Mouse (Mus musculus) stomach, embryonic 16.5 days (tissue): ENCODE results near the gene Prrt4. TPM values are rescaled to one million over a fixed set of nuclear protein-coding genes. Genes with fewer than 3 reads are reported as not detected.
"Not testable (repeated sequence)": the region's sequence is repeated elsewhere in the genome, so short reads cannot be mapped to it uniquely, and the experiment has no call there.

Experiments
- ATAC-seq: fragments of 200-750 bp; cut with Nextera tagmentation; 2 replicates; pipeline ENCODE4 v1.8.0; 2017; ENCODE audit warnings: moderate number of reproducible peaks, moderate TSS enrichment; ENCODE audit not compliant: insufficient read depth, low FRiP score
- H3K27ac ChIP-seq: fragments of 300-500 bp; sonication (generic); 2 replicates; pipeline ENCODE4 v1.5.1; 2014; ENCODE audit warnings: low read length
- H3K27me3 ChIP-seq: fragments of 300-500 bp; sonication (generic); 2 replicates; pipeline ENCODE4 v1.6.1; 2014; ENCODE audit warnings: low read length, control low read depth, mixed read lengths; ENCODE audit not compliant: control insufficient read depth, insufficient read depth
- H3K36me3 ChIP-seq: fragments of 300-500 bp; sonication (generic); 2 replicates; pipeline ENCODE4 v1.6.1; 2014; ENCODE audit warnings: low read length; ENCODE audit not compliant: control insufficient read depth, insufficient read depth
- H3K4me1 ChIP-seq: fragments of 300-500 bp; sonication (generic); 2 replicates; pipeline ENCODE4 v1.6.1; 2014; ENCODE audit warnings: low read length, control low read depth, mixed read lengths; ENCODE audit not compliant: control insufficient read depth, insufficient read depth
- H3K4me2 ChIP-seq: fragments of 300-500 bp; sonication (generic); 2 replicates; pipeline ENCODE4 v1.6.1; 2014; ENCODE audit warnings: low read depth, low read length, mixed read lengths
- H3K4me3 ChIP-seq: fragments of 300-500 bp; sonication (generic); replicated peaks from 2 replicates; pipeline ENCODE4 v1.5.1; 2014; ENCODE audit warnings: mild to moderate bottlenecking, low read length
- H3K9ac ChIP-seq: fragments of 300-500 bp; sonication (generic); 2 replicates; pipeline ENCODE4 v1.6.1; 2014; ENCODE audit warnings: low read length
- H3K9me3 ChIP-seq: fragments of 300-500 bp; sonication (generic); replicated peaks from 2 replicates; pipeline ENCODE4 v1.6.1; 2016; ENCODE audit warnings: low read length, control low read depth; ENCODE audit not compliant: control insufficient read depth
- WGBS: fragments of 180-500 bp; shearing (Covaris S2); extraction: QIAGEN DNeasy Blood & Tissue Kit; methylation state at CpG from one replicate; pipeline ENCODE4 v1.1.7; 2014; 5-methylcytosine and 5-hydroxymethylcytosine counted together
- polyA plus RNA-seq: library from polyadenylated mRNA; unstranded; fragments of >200 nt; fragmentation: Nextera tagmentation; extraction: Ambion mirVana; gene quantifications from 2 replicates; pipeline ENCODE4 v1.2.1, GENCODE M21; 2015

Prrt4 gene
- polyA plus RNA-seq, 1 experiment from 2014 or later: 0.31 TPM

GRCm38 (mm10) chr6:29166196-29166595, 13.2 kb downstream of the Prrt4 start:
- no peak for ATAC-seq
- no peak overlapping the region for H3K27ac ChIP-seq
- H3K36me3 ChIP-seq: no peaks in the 10 kb centered on the region
- WGBS: 6% methylated on average over 1 of the region's 1 CpGs
- no peak overlapping the region for H3K4me2 ChIP-seq
- no peak overlapping the region for H3K4me3 ChIP-seq
- no peaks in the 10 kb centered on the region for H3K9me3 ChIP-seq
- H3K9ac ChIP-seq: no peak overlapping the region
- H3K27me3 ChIP-seq: peaks cover 33% of the 10 kb centered on the region
- H3K4me1 ChIP-seq: peaks cover 8% of the 10 kb centered on the region

GRCm38 (mm10) chr6:29164314-29165244, 14.8 kb downstream of the Prrt4 start, which contains the start of gene Rbm28:
Gene Rbm28, minus strand, starts transcription at chr6:29165006.
- ATAC-seq: peak; percentile 85
- no peaks in the 10 kb centered on the region for H3K9me3 ChIP-seq
- peak within 1 kb of the TSS; percentile 86 for H3K4me3 ChIP-seq
- H3K27ac ChIP-seq: peak within 1 kb of the TSS; percentile 61; the same call in 1 of the 2 replicates
- H3K27me3 ChIP-seq: peaks cover 20% of the 10 kb centered on the region
- peak within 1 kb of the TSS; percentile 89 for H3K9ac ChIP-seq
- H3K4me1 ChIP-seq: peaks cover 6% of the 10 kb centered on the region; the same call in 1 of the 2 replicates
- WGBS: 7% methylated on average over 42 of the region's 42 CpGs
- peak within 1 kb of the TSS; percentile 97 for H3K4me2 ChIP-seq
- 0 out of 2 replicates have a peak, but pooled peaks cover 3% of the 10 kb centered on the region for H3K36me3 ChIP-seq

- H3K36me3 ChIP-seq: peaks cover 12% of the 10 kb centered on the region; the same call in 1 of the 2 replicates
- not testable (repeated sequence) for ATAC-seq, H3K4me2 ChIP-seq, H3K27ac ChIP-seq, H3K9ac ChIP-seq, H3K4me3 ChIP-seq, H3K27me3 ChIP-seq, H3K4me1 ChIP-seq, H3K9me3 ChIP-seq
- 96% methylated on average over 5 of the region's 5 CpGs for WGBS
Measured at GRCm38 (mm10) chr6:29161291-29161690, 18.1 kb downstream of the Prrt4 start.

GRCm38 (mm10) chr6:29160786-29161185, 18.6 kb downstream of the Prrt4 start:
- Histone ChIP-seq H3K36me3 (peaks cover 13% of the 10 kb centered on the region; the same call in 1 of the 2 replicates), H3K9me3 (no peaks in the 10 kb centered on the region), H3K27ac (no peak overlapping the region), H3K9ac (no peak overlapping the region), H3K4me2 (no peak overlapping the region), H3K27me3 (no peaks in the 10 kb centered on the region), H3K4me3 (no peak overlapping the region), H3K4me1 (peaks cover 6% of the 10 kb centered on the region; the same call in 1 of the 2 replicates)
- ATAC-seq: no peak
- WGBS: 89% methylated on average over 2 of the region's 2 CpGs

- 89% methylated on average over 5 of the region's 5 CpGs for WGBS
- Histone ChIP-seq H3K9me3 (no peaks in the 10 kb centered on the region), H3K27ac (no peak overlapping the region), H3K4me1 (no peaks in the 10 kb centered on the region), H3K9ac (no peak overlapping the region), H3K4me3 (no peak overlapping the region), H3K36me3 (peaks cover 24% of the 10 kb centered on the region; the same call in 1 of the 2 replicates), H3K4me2 (no peak overlapping the region), H3K27me3 (no peaks in the 10 kb centered on the region)
- ATAC-seq: no peak
Measured at GRCm38 (mm10) chr6:29156326-29156725, 23.1 kb downstream of the Prrt4 start.

- ATAC-seq: no peak
- H3K27me3 ChIP-seq: no peaks in the 10 kb centered on the region
- no peak overlapping the region for H3K9ac ChIP-seq
- no peak overlapping the region for H3K4me3 ChIP-seq
- 0 out of 2 replicates have a peak, but pooled peaks cover 11% of the 10 kb centered on the region for H3K36me3 ChIP-seq
- H3K4me1 ChIP-seq: no peaks in the 10 kb centered on the region
- no peak overlapping the region for H3K27ac ChIP-seq
- H3K9me3 ChIP-seq: no peaks in the 10 kb centered on the region
- H3K4me2 ChIP-seq: no peak overlapping the region
- 80% methylated on average over 1 of the region's 1 CpGs for WGBS
Measured at GRCm38 (mm10) chr6:29150001-29150400, 29.4 kb downstream of the Prrt4 start.

- ATAC-seq: no peak
- Histone ChIP-seq H3K27me3 (no peaks in the 10 kb centered on the region), H3K4me1 (no peaks in the 10 kb centered on the region), H3K4me3 (no peak overlapping the region), H3K9me3 (no peaks in the 10 kb centered on the region), H3K36me3 (no peaks in the 10 kb centered on the region), H3K4me2 (no peak overlapping the region), H3K9ac (no peak overlapping the region), H3K27ac (no peak overlapping the region)
- 69% methylated on average over 5 of the region's 5 CpGs for WGBS
Measured at GRCm38 (mm10) chr6:29147407-29148010, 31.9 kb downstream of the Prrt4 start.

GRCm38 (mm10) chr6:29146641-29147040, 32.7 kb downstream of the Prrt4 start:
- ATAC-seq: no peak
- Histone ChIP-seq H3K4me3 (no peak overlapping the region), H3K27me3 (no peaks in the 10 kb centered on the region), H3K4me2 (no peak overlapping the region), H3K27ac (no peak overlapping the region), H3K9me3 (no peaks in the 10 kb centered on the region), H3K4me1 (no peaks in the 10 kb centered on the region), H3K36me3 (no peaks in the 10 kb centered on the region), H3K9ac (no peak overlapping the region)
- 49% methylated on average over 7 of the region's 7 CpGs for WGBS
